Mouse (Mus musculus) small intestine, adult 2 months (tissue): ENCODE measurements around the gene Gtpbp8.

ENCODE experiments used
- CTCF ChIP-seq: fragments of 200-500 bp; IDR thresholded peaks from 2 replicates; pipeline ENCODE4 v1.5.1; 2012; ENCODE audit warnings: low read depth, mild to moderate bottlenecking, control low read depth, inconsistent platforms, low read length, moderate library complexity, mixed read lengths; ENCODE audit not compliant: insufficient replicate concordance, insufficient read length; ENCODE audit errors: extremely low read depth
- POLR2A ChIP-seq: fragments of 200-500 bp; IDR thresholded peaks from 2 replicates; pipeline ENCODE4 v1.6.1; 2012; ENCODE audit warnings: low read depth, mild to moderate bottlenecking, control low read depth, inconsistent platforms, low read length, moderate library complexity

DNA sequence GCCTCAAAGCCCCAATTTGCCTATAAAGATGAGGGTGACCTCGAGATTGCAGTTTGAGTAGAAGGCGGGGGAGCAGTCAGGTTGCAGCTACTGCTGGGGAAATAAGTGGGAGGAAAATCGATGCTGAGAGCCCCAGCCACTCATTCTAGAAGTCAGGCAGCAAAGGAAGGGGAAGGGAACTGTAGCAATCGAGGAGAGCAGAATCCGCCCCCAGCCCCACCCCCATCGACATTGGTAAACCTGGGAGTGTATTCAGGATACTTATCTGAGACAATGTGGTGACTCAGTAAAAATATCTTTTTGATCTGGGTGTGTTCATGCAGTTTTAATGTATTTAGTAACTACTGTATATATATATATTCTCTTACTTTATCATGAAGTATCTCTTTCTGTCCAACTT lies 26.4 kb upstream of the Gtpbp8 start:
- no peak for TF ChIP-seq CTCF
- no peak for TF ChIP-seq POLR2A
